Mouse (Mus musculus) CH12.LX (cell line): ENCODE results near the gene Gm27027.

Experiments used
- CTCF ChIP-seq, 2 experiments: IDR thresholded peaks in 1 of 2; conservative IDR thresholded peaks in 1 of 2; 2 replicates each; pipeline ENCODE4 v1.5.1; 2011 to 2012; ENCODE audit warnings: low read depth in 2 of 2, low read length in 2 of 2, improper control_type of control experiment in 1 of 2, inconsistent platforms in 1 of 2, mild to moderate bottlenecking in 1 of 2, moderate library complexity in 1 of 2
- EP300 ChIP-seq: IDR thresholded peaks from 2 replicates; pipeline ENCODE4 v1.6.1; 2011; ENCODE audit warnings: low read length, improper control_type of control experiment
- ETS1 ChIP-seq: conservative IDR thresholded peaks from 2 replicates; pipeline ENCODE4 v1.6.1; 2012; ENCODE audit warnings: low read depth, mild to moderate bottlenecking, inconsistent platforms, low read length, improper control_type of control experiment, moderate library complexity
- JUND ChIP-seq: conservative IDR thresholded peaks from 2 replicates; pipeline ENCODE4 v1.6.1; 2011; ENCODE audit warnings: low read depth, low read length, improper control_type of control experiment
- MAX ChIP-seq: IDR thresholded peaks from 2 replicates; pipeline ENCODE4 v1.6.1; 2011; ENCODE audit warnings: low read length, improper control_type of control experiment
- PAX5 ChIP-seq: IDR thresholded peaks from 2 replicates; pipeline ENCODE4 v1.6.1; 2012; ENCODE audit warnings: low read length, inconsistent platforms, mixed read lengths
- POLR2A ChIP-seq: IDR thresholded peaks from 2 replicates; pipeline ENCODE4 v1.6.1; 2011; ENCODE audit warnings: low read depth, mild to moderate bottlenecking, improper control_type of control experiment, low read length
- POLR2AphosphoS2 ChIP-seq: IDR thresholded peaks from 2 replicates; pipeline ENCODE4 v1.6.1; 2011; ENCODE audit warnings: low read depth, low read length, improper control_type of control experiment
- SIN3A ChIP-seq: IDR thresholded peaks from 2 replicates; pipeline ENCODE4 v1.6.1; 2012; ENCODE audit warnings: low read length, improper control_type of control experiment, inconsistent platforms
- TBP ChIP-seq: conservative IDR thresholded peaks from 2 replicates; pipeline ENCODE4 v1.6.1; 2011; ENCODE audit warnings: low read depth, low read length, improper control_type of control experiment
- TCF12 ChIP-seq: IDR thresholded peaks from 2 replicates; pipeline ENCODE4 v1.6.1; 2014; ENCODE audit warnings: low read depth, mild to moderate bottlenecking, inconsistent platforms, low read length, improper control_type of control experiment
- USF1 ChIP-seq: IDR thresholded peaks from 2 replicates; pipeline ENCODE4 v1.6.1; 2014; ENCODE audit warnings: low read depth, mild to moderate bottlenecking, inconsistent platforms, low read length, improper control_type of control experiment
- ZKSCAN1 ChIP-seq: IDR thresholded peaks from 2 replicates; pipeline ENCODE4 v1.6.1; 2012; ENCODE audit warnings: low read depth, inconsistent platforms, low read length, improper control_type of control experiment, borderline replicate concordance

DNA sequence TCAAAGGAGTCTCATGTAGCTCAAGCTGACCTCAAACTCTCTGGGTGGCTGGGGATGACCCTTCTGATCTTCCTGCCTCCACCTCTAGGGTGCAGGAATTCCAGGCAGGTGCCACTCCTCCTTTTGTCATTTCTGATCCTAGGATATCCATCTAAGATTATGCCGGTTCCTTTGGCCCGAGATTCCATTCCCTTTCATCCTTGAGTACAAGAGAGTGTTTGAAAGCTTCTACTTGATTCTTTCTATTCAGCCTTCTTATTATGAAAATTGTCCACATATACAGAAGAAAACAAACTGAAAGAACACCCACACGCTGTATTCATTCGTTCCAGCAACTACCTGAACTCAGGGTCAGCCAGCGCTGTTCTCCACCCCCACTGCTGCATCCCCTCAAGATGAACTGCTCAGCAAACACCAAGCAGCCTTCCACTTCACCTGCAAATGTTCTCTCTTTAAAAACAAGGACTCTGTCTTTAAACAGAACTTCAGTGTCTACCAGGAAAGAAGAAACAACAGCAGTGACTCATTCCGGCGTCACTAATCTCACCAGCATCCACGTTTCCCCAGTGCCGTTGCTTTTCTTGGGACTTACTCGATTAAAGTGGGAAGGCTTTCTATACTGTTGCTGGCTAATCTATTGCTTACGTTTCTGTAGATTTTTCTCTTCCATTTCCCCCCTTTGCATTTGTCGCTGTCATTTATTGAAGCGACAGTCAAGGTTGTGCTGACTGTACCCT lies 68.3 kb downstream of the Gm27027 start:
- TF ChIP-seq CTCF (conservative IDR thresholded peaks at IDR 0.05 in 1 of 2, IDR thresholded peaks at IDR 0.05 in 1 of 2; ENCODE audit: low read depth in 2 of 2, low read length in 2 of 2) (no peak), TBP (no peak), POLR2AphosphoS2 (no peak), SIN3A (no peak), POLR2A (no peak), ZKSCAN1 (no peak), EP300 (no peak), MAX (no peak), TCF12 (no peak), ETS1 (no peak), USF1 (no peak), PAX5 (no peak), JUND (no peak)
